Mouse (Mus musculus): ENCODE results near the gene Mybpc1. TPM values are rescaled to one million over a fixed set of nuclear protein-coding genes. Genes with fewer than 3 reads are reported as not detected.
"Not testable (repeated sequence)": the region's sequence is repeated elsewhere in the genome, so short reads cannot be mapped to it uniquely, and the experiment has no call there.

The Mybpc1 gene
- polyA plus RNA-seq, 1 experiment: not detected

- Histone ChIP-seq H3K36me3 (ENCODE audit: control insufficient read depth, insufficient read depth) (no peaks in the 10 kb centered on the region), H3K4me3 (ENCODE audit: insufficient read depth, poor library complexity, severe bottlenecking) (no peak overlapping the region)
- TF ChIP-seq USF1 (IDR thresholded peaks at IDR 0.05; ENCODE audit: low read depth) (no peak), FOSL1 (IDR thresholded peaks at IDR 0.05; ENCODE audit: insufficient read depth, low read length, poor library complexity, severe bottlenecking) (no peak), MAX (IDR thresholded peaks at IDR 0.05) (no peak), CEBPB (IDR thresholded peaks at IDR 0.05; ENCODE audit: low read depth) (no peak), MYOG (IDR thresholded peaks at IDR 0.05; ENCODE audit: control insufficient read depth, extremely low read depth, insufficient read length) (no peak), CTCF (IDR thresholded peaks at IDR 0.05; ENCODE audit: control insufficient read depth, insufficient read depth, insufficient read length) (no peak), MYOD1 (IDR thresholded peaks at IDR 0.05; ENCODE audit: control insufficient read depth, insufficient read length, low read depth) (no peak)
These were observed 112.3 kb downstream of the Mybpc1 start for GRCm38 (mm10) chr10:88492658-88493057.

GRCm38 (mm10) chr10:88491632-88492031 lies 113.3 kb downstream of the Mybpc1 start:
- Histone ChIP-seq H3K4me3 (ENCODE audit: insufficient read depth, poor library complexity, severe bottlenecking) (no peak overlapping the region), H3K79me3 (ENCODE audit: low read depth) (no peaks in the 10 kb centered on the region), H3K36me3 (ENCODE audit: control insufficient read depth, insufficient read depth) (no peaks in the 10 kb centered on the region), H3ac (ENCODE audit: control insufficient read depth, insufficient read length, low read depth) (no peak overlapping the region), H3K27me3 (ENCODE audit: control insufficient read depth, insufficient read depth, insufficient read length) (no peaks in the 10 kb centered on the region), H3K79me2 (ENCODE audit: control insufficient read depth, insufficient read depth) (no peaks in the 10 kb centered on the region)
- TF ChIP-seq CTCF (IDR thresholded peaks at IDR 0.05; ENCODE audit: control insufficient read depth, insufficient read depth, insufficient read length) (no peak), USF1 (IDR thresholded peaks at IDR 0.05; ENCODE audit: low read depth) (no peak), FOSL1 (IDR thresholded peaks at IDR 0.05; ENCODE audit: insufficient read depth, low read length, poor library complexity, severe bottlenecking) (no peak), CEBPB (IDR thresholded peaks at IDR 0.05; ENCODE audit: low read depth) (no peak), MAX (IDR thresholded peaks at IDR 0.05) (no peak), MYOG (IDR thresholded peaks at IDR 0.05; ENCODE audit: control insufficient read depth, extremely low read depth, insufficient read length) (no peak), MYOD1 (IDR thresholded peaks at IDR 0.05; ENCODE audit: control insufficient read depth, insufficient read length, low read depth) (no peak)

More at GRCm38 (mm10) chr10:88492658-88493057, 112.3 kb downstream of the Mybpc1 start:
- no peaks in the 10 kb centered on the region for H3K79me2 ChIP-seq (ENCODE audit: control insufficient read depth, insufficient read depth)
- no peaks in the 10 kb centered on the region for H3K79me3 ChIP-seq (ENCODE audit: low read depth)
- H3ac ChIP-seq (ENCODE audit: control insufficient read depth, insufficient read length, low read depth): no peak overlapping the region
- no peaks in the 10 kb centered on the region for H3K27me3 ChIP-seq (ENCODE audit: control insufficient read depth, insufficient read depth, insufficient read length)

- TF ChIP-seq CEBPB (IDR thresholded peaks at IDR 0.05; ENCODE audit: low read depth) (no peak), MAX (IDR thresholded peaks at IDR 0.05) (no peak), MYOD1 (IDR thresholded peaks at IDR 0.05; ENCODE audit: control insufficient read depth, insufficient read length, low read depth) (no peak), CTCF (IDR thresholded peaks at IDR 0.05; ENCODE audit: control insufficient read depth, insufficient read depth, insufficient read length) (no peak), FOSL1 (IDR thresholded peaks at IDR 0.05; ENCODE audit: insufficient read depth, low read length, poor library complexity, severe bottlenecking) (no peak), USF1 (IDR thresholded peaks at IDR 0.05; ENCODE audit: low read depth) (no peak), MYOG (IDR thresholded peaks at IDR 0.05; ENCODE audit: control insufficient read depth, extremely low read depth, insufficient read length) (no peak)
- Histone ChIP-seq H3K79me3 (ENCODE audit: low read depth) (no peaks in the 10 kb centered on the region), H3K79me2 (ENCODE audit: control insufficient read depth, insufficient read depth) (no peaks in the 10 kb centered on the region), H3ac (ENCODE audit: control insufficient read depth, insufficient read length, low read depth) (no peak overlapping the region), H3K4me3 (ENCODE audit: insufficient read depth, poor library complexity, severe bottlenecking) (no peak overlapping the region), H3K36me3 (ENCODE audit: control insufficient read depth, insufficient read depth) (no peaks in the 10 kb centered on the region), H3K27me3 (ENCODE audit: control insufficient read depth, insufficient read depth, insufficient read length) (no peaks in the 10 kb centered on the region)
These were observed 116.3 kb downstream of the Mybpc1 start for GRCm38 (mm10) chr10:88488629-88489028.

- H3K79me3 ChIP-seq (ENCODE audit: low read depth); H3ac ChIP-seq (ENCODE audit: control insufficient read depth, insufficient read length, low read depth); H3K36me3 ChIP-seq (ENCODE audit: control insufficient read depth, insufficient read depth); H3K27me3 ChIP-seq (ENCODE audit: control insufficient read depth, insufficient read depth, insufficient read length); H3K4me3 ChIP-seq (ENCODE audit: insufficient read depth, poor library complexity, severe bottlenecking); H3K79me2 ChIP-seq (ENCODE audit: control insufficient read depth, insufficient read depth): not testable (repeated sequence)
These were observed 122.1 kb downstream of the Mybpc1 start for GRCm38 (mm10) chr10:88482866-88483265.

Other genes starting within 250 kb of the Mybpc1 start
- 1.7 TPM for gene Dram1, start 226.1 kb downstream of the Mybpc1 start, polyA plus RNA-seq (2012; fragmentation: generic; extraction: Trizol)
- 7.5 TPM for gene Gnptab, start 226.0 kb downstream of the Mybpc1 start, polyA plus RNA-seq (2012; fragmentation: generic; extraction: Trizol)
- not detected for gene Sycp3, start 145.6 kb downstream of the Mybpc1 start, polyA plus RNA-seq (2012; fragmentation: generic; extraction: Trizol)
- gene Chpt1, start 101.1 kb downstream of the Mybpc1 start, polyA plus RNA-seq (2012; fragmentation: generic; extraction: Trizol): 8.4 TPM
- gene Spic, start 79.9 kb upstream of the Mybpc1 start, polyA plus RNA-seq (2012; fragmentation: generic; extraction: Trizol): not detected
- 55.0 TPM for gene Arl1, start 125.7 kb upstream of the Mybpc1 start, polyA plus RNA-seq (2012; fragmentation: generic; extraction: Trizol)
- gene Utp20, start 221.7 kb upstream of the Mybpc1 start, polyA plus RNA-seq (2012; fragmentation: generic; extraction: Trizol): 24.2 TPM

Measured in C2C12 (cell line).